Mouse (Mus musculus) ES-CJ7 (cell line): ENCODE measurements around the gene Ncan.

Experiments
- DNase-seq: peaks from one replicate; pipeline ENCODE4 v3.0.0; 2011; ENCODE audit warnings: low read depth, low spot score

Gene Ncan

GRCm38 (mm10) chr8:70129309-70129952 is 8.8 kb upstream of the Ncan start:
- DNase-seq: peak; percentile 67

GRCm38 (mm10) chr8:70128435-70128834 is 7.8 kb upstream of the Ncan start:
- no peak for DNase-seq

- no peak for DNase-seq
Observed at GRCm38 (mm10) chr8:70124992-70125391, 4.3 kb upstream of the Ncan start.

GRCm38 (mm10) chr8:70122863-70123262 is 2.2 kb upstream of the Ncan start:
- peak; percentile 55 for DNase-seq

- peak; percentile 84 for DNase-seq
Observed at GRCm38 (mm10) chr8:70118726-70119700, 1.7 kb downstream of the Ncan start.

GRCm38 (mm10) chr8:70117611-70118010 is 3.1 kb downstream of the Ncan start:
- DNase-seq: peak; percentile 90

GRCm38 (mm10) chr8:70114892-70115291 is 5.8 kb downstream of the Ncan start:
- DNase-seq: no peak

GRCm38 (mm10) chr8:70114488-70114887 is 6.2 kb downstream of the Ncan start:
- no peak for DNase-seq

- DNase-seq: peak; percentile 63
Observed at GRCm38 (mm10) chr8:70112401-70113016, 8.2 kb downstream of the Ncan start.

GRCm38 (mm10) chr8:70111192-70111795 is 9.4 kb downstream of the Ncan start:
- DNase-seq: no peak

- peak; percentile 63 for DNase-seq
Observed at GRCm38 (mm10) chr8:70110451-70110850, 10.2 kb downstream of the Ncan start.

GRCm38 (mm10) chr8:70104922-70105321 is 15.8 kb downstream of the Ncan start:
- no peak for DNase-seq

GRCm38 (mm10) chr8:70104506-70104905 is 16.2 kb downstream of the Ncan start:
- peak; percentile 79 for DNase-seq

- no peak for DNase-seq
Observed at GRCm38 (mm10) chr8:70100241-70100640, 20.4 kb downstream of the Ncan start.

GRCm38 (mm10) chr8:70099276-70099675 is 21.4 kb downstream of the Ncan start:
- no peak for DNase-seq

- DNase-seq: no peak
Observed at GRCm38 (mm10) chr8:70092786-70093185, 27.9 kb downstream of the Ncan start.

- peak; percentile 91 for DNase-seq
Observed at GRCm38 (mm10) chr8:70089296-70089960, 31.2 kb downstream of the Ncan start.

GRCm38 (mm10) chr8:70087836-70088650 is 32.6 kb downstream of the Ncan start:
- peak; percentile 76 for DNase-seq

- DNase-seq: peak; percentile 60
Observed at GRCm38 (mm10) chr8:70087237-70087636, 33.4 kb downstream of the Ncan start.

- no peak for DNase-seq
Observed at GRCm38 (mm10) chr8:70086151-70086550, 34.5 kb downstream of the Ncan start.
